Mouse (Mus musculus): ENCODE measurements at regions not wholly inside any gene's neighbourhood (a gene's known extent, or its start where the extent isn't known, plus 50 kb on each side); places are given as distances from the start of the nearest gene placed in this dataset.

GRCm38 (mm10) chr2:172613891-172614391 lies 64.5 kb downstream of the Tfap2c start:
- intact Hi-C loops (cut with DNase I), result no loop called here
- no peak for DNase-seq (ENCODE audit: extremely low spot score in 1 of 2, low spot score in 2 of 2)

GRCm38 (mm10) chr2:172615148-172615547 lies 65.8 kb downstream of the Tfap2c start:
- no peak for DNase-seq (ENCODE audit: extremely low spot score in 1 of 2, low spot score in 2 of 2)
- intact Hi-C loops (cut with DNase I), result no loop called here

GRCm38 (mm10) chr2:172615582-172615981 lies 66.2 kb downstream of the Tfap2c start:
- DNase-seq (ENCODE audit: extremely low spot score in 1 of 2, low spot score in 2 of 2), result no peak
- intact Hi-C loops (cut with DNase I), result no loop called here

GRCm38 (mm10) chr2:172619168-172619567 lies 69.8 kb downstream of the Tfap2c start:
- DNase-seq (ENCODE audit: extremely low spot score in 1 of 2, low spot score in 2 of 2), result no peak
- intact Hi-C loops (cut with DNase I), result no loop called here

GRCm38 (mm10) chr2:172620001-172620400 lies 70.6 kb downstream of the Tfap2c start:
- intact Hi-C loops (cut with DNase I), result no loop called here
- no peak for DNase-seq (ENCODE audit: extremely low spot score in 1 of 2, low spot score in 2 of 2)

- intact Hi-C loops (cut with DNase I), result no loop called here
- DNase-seq (ENCODE audit: extremely low spot score in 1 of 2, low spot score in 2 of 2), result no peak
These were observed 74.3 kb downstream of the Tfap2c start for GRCm38 (mm10) chr2:172623707-172624106.

GRCm38 (mm10) chr2:172627353-172628306 lies 78.2 kb downstream of the Tfap2c start:
- intact Hi-C loops (cut with DNase I), result no loop called here
- DNase-seq (ENCODE audit: extremely low spot score in 1 of 2, low spot score in 2 of 2), result no peak

GRCm38 (mm10) chr2:172630333-172630732 lies 80.9 kb downstream of the Tfap2c start:
- DNase-seq (ENCODE audit: extremely low spot score in 1 of 2, low spot score in 2 of 2), result no peak
- intact Hi-C loops (cut with DNase I), result no loop called here

- DNase-seq (ENCODE audit: extremely low spot score in 1 of 2, low spot score in 2 of 2), result no peak
- intact Hi-C loops (cut with DNase I), result no loop called here
These were observed 93.2 kb downstream of the Tfap2c start for GRCm38 (mm10) chr2:172642616-172643015.

GRCm38 (mm10) chr2:172643860-172644259 lies 94.5 kb downstream of the Tfap2c start:
- peak in 1 of 2 experiments; percentile 69 for DNase-seq (ENCODE audit: extremely low spot score in 1 of 2, low spot score in 2 of 2)

GRCm38 (mm10) chr2:172644451-172644850 lies 95.1 kb downstream of the Tfap2c start:
- intact Hi-C loops (cut with DNase I), result no loop called here
- no peak for DNase-seq (ENCODE audit: extremely low spot score in 1 of 2, low spot score in 2 of 2)

More at GRCm38 (mm10) chr2:172643860-172644259, 94.5 kb downstream of the Tfap2c start:
- intact Hi-C loops (cut with DNase I), result no loop called here

GRCm38 (mm10) chr2:172648072-172648471 lies 98.7 kb downstream of the Tfap2c start:
- intact Hi-C loops (cut with DNase I), result no loop called here
- no peak for DNase-seq (ENCODE audit: extremely low spot score in 1 of 2, low spot score in 2 of 2)

GRCm38 (mm10) chr2:172660479-172660878 lies 111.1 kb downstream of the Tfap2c start:
- intact Hi-C loops (cut with DNase I), result no loop called here
- no peak for DNase-seq (ENCODE audit: extremely low spot score in 1 of 2, low spot score in 2 of 2)

- DNase-seq (ENCODE audit: extremely low spot score in 1 of 2, low spot score in 2 of 2), result peak in 1 of 2 experiments; percentile 49
- intact Hi-C loops (cut with DNase I), result no loop called here
These were observed 111.5 kb downstream of the Tfap2c start for GRCm38 (mm10) chr2:172660916-172661315.

- no peak for DNase-seq (ENCODE audit: extremely low spot score in 1 of 2, low spot score in 2 of 2)
- intact Hi-C loops (cut with DNase I), result no loop called here
These were observed 112.1 kb downstream of the Tfap2c start for GRCm38 (mm10) chr2:172661418-172661980.

- intact Hi-C loops (cut with DNase I), result no loop called here
- DNase-seq (ENCODE audit: extremely low spot score in 1 of 2, low spot score in 2 of 2), result no peak
These were observed 112.8 kb downstream of the Tfap2c start for GRCm38 (mm10) chr2:172662165-172662564.

GRCm38 (mm10) chr2:172663681-172664080 lies 114.3 kb downstream of the Tfap2c start:
- no peak for DNase-seq (ENCODE audit: extremely low spot score in 1 of 2, low spot score in 2 of 2)
- intact Hi-C loops (cut with DNase I), result no loop called here

GRCm38 (mm10) chr2:172673081-172673480 lies 123.7 kb downstream of the Tfap2c start:
- intact Hi-C loops (cut with DNase I), result no loop called here
- DNase-seq (ENCODE audit: extremely low spot score in 1 of 2, low spot score in 2 of 2), result no peak

GRCm38 (mm10) chr2:172674641-172675040 lies 125.2 kb downstream of the Tfap2c start:
- DNase-seq (ENCODE audit: extremely low spot score in 1 of 2, low spot score in 2 of 2), result no peak
- intact Hi-C loops (cut with DNase I), result no loop called here

- no peak for DNase-seq (ENCODE audit: extremely low spot score in 1 of 2, low spot score in 2 of 2)
- intact Hi-C loops (cut with DNase I), result no loop called here
These were observed 125.7 kb downstream of the Tfap2c start for GRCm38 (mm10) chr2:172675081-172675480.

Measured in left cerebral cortex, postnatal 10 days (tissue).